Mouse (Mus musculus): ENCODE data around the gene Abcc3.
A peak's percentile ranks its signal among the peaks of the same experiment; 100 is the strongest.
"Not testable (repeated sequence)": the region's sequence is repeated elsewhere in the genome, so short reads cannot be mapped to it uniquely, and the experiment has no call there.

Gene Abcc3

DNA sequence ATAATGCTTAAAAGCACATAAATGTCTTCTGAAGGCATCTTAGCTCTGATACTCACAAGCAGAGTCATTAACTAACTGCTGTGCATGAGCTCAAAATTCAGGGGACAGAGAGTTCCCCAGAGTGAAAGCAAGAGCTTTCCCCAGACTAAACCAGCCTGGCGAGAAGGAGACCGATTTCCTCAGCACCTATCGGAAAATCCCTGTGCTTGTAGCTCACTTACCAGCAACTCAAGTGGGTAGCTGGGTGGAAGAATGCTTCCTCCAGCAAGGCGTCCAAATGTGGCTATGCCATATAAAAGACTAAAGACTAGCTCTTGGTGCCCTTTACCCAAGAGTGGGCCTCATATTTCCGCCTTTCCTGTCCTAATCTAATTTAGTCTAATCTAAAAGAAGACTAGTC is 9.9 kb upstream of the Abcc3 start:
- no peak for DNase-seq (ENCODE audit: low spot score)

DNA sequence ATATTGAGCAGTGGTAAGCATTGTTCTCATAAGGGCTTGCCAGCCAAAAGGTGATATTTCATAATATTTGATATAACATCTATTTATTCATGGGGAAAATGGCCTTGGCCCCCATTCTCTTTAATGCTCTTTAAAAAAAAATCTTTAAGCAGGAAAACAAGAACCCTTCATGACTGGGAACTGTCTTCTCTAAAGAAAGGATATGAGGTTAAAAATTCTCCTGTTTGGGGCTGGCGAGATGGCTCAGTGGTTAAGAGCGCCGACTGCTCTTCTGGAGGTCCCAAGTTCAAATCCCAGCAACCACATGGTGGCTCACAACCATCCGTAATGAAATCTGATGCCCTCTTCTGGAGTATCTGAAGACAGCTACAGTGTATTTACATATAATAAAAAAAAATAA is 9.2 kb upstream of the Abcc3 start:
- DNase-seq (ENCODE audit: low spot score): not testable (repeated sequence)

DNA sequence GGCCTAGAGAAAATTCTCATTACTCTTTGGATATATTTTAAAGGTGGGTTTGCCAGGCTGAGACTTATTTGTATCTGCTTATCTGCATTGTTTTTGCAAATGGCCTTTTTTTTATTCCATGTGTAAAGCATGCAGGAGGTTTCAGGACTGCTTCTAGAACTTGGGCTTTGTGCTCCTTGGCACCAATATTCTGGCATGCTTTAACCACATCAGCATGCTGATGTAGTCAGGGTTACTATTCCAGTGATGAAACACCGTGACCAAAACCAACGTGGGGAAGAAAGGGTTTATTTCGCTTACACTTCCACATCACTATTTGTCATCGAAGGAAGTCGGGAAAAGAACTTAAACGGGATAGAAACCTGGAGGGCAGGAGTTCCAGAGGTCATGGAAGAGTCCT is 8.2 kb upstream of the Abcc3 start:
- no peak for DNase-seq (ENCODE audit: low spot score)

DNA sequence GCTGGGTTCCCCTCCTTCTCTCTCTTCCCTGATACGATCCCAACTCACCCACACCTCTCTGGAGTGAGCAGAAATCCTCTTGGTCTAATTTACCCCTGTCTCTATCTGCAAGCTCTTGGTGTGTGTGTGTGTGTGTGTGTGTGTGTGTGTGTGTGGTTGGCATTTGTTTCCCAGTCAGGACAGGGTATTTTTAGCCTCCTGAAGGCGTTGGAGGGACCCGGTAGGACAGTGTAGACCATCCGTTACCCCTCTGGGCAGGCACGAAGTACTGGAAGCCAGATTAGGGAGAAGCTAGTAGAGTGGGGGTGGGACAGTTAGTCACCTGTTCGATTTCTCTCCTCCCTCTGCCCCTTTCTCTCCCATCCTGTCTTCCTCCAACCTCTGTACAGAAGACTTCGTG is 1.3 kb upstream of the Abcc3 start:
- no peak for DNase-seq (ENCODE audit: low spot score)

DNA sequence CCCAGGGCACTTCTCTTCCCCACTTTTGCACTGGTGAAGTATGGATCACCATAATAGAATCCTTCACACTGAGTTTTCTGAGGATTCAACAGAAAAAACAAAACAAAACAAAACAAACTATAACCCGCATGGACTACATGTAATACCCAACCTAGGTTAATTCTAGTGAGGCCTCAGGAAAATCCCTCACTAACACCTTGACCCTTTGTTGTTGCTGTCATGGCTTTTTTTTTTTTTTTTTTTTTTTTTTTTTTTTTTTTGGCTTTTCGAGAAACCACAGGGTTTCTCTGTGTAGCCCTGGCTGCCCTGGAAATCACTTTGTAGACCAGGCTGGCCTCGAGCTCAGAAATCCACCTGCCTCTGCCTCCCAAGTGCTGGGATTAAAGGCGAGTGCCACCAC is 693 bp upstream of the Abcc3 start:
- not testable (repeated sequence) for DNase-seq (ENCODE audit: low spot score)

DNA sequence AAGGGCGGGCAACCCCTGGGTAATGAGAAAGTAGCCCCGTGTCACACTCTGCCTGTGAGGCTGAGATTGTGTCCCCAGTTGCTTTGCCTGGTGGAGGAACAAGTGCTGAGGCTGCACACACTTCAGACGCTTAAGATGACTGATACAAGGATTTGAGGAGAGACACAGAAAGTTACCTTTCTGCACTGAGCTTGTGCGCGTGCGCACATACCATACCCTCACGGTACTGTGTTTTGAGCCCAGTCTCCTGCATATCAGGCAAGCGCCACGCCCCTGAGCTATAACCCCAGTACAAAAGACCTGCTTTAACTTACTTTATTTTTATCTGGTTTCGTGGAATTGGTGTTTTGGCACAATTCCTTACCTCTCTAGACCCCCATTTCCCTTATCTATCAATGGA is 1.1 kb downstream of the Abcc3 start:
- DNase-seq (ENCODE audit: low spot score): no peak

DNA sequence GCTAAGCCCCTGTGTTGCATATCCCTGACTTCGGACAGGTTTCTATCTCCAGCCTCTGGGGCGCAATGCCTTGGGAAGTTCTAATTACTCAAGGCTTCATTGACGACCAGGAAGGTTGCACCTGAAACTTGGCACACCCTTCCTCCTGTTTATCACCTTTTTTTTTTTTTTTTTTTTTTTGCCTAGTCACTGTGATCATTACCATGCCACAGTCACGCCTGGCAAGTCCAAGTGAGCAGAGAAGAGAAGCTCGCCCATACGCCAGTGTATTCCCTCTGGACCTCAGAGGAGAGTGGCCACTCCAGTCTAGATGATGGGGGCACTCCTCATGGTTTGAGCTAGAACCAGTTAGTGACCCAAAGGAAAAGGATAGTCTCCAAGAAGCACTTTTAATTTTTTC is 2.0 kb downstream of the Abcc3 start:
- DNase-seq (ENCODE audit: low spot score): no peak

DNA sequence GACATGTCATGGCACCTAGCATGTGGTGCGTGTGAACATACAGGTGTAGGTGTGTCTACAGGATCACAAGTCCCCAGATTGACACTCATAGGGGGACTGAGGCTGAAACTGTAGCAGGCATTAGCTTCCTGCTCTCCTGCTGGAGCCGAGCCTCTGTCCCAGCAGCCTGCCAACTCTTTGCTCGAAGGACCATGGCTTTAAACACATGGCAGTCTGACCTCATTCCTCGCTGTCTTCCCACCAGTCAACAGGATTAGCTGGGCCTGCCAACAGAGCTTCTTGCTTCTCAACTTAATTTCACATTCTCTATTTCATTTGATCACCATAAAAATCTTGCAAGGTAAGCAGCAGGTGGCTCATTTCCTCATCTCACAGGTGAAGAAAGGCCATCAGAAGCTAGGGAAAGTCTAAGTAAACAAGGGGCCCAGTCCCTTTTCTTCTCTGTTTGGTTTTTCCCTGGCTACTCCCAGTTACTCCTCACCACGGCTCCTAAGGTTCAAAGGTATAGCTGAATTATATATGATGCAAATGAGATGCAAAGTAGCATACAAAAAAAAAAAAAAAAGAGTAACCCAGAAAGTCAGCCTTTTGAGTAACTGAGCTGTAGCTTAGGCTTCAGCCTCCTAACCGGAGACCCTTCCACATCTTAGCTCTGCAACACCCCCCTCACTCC is 2.9 kb downstream of the Abcc3 start:
- no peak for DNase-seq (ENCODE audit: low spot score)

DNA sequence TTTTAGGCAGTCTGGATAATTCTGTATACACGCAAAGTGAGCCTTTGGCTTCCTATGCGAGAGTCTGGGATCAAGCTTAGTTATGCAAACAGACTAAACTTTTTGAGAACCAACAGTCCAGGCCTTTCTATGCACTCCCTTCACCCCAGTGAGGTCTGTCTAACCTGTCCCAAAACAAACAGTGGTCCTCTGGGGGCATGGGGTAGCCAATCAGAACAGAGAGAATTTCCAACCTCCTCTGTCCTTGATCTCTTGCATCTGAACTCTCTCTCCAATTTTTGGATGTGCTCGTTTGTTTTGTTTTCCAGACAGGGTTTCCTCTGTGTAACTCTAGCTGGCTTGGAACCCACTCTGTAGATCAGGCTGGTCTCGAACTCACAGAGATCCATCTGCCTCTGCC is 3.8 kb downstream of the Abcc3 start:
- DNase-seq (ENCODE audit: low spot score): no peak

DNA sequence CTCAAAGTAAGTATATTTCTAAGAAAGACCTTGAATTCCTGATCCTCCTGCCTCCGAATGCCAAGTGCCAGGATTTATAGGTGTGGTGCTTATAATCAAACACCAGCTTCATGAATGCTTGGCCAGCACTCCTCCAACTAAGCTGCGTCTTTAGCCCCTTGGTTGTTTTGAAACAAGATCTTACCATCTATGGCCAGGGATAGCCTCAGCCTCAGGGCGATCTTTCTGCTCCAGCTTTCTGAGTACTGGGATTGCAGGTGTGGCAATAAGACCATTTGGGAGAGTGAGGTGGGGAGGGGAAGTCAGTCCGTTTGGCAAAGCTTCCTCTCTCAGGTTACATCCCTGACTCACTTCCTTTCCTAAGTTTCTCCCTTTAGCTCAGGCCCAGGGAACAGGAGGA is 5.0 kb downstream of the Abcc3 start:
- DNase-seq (ENCODE audit: low spot score): no peak

DNA sequence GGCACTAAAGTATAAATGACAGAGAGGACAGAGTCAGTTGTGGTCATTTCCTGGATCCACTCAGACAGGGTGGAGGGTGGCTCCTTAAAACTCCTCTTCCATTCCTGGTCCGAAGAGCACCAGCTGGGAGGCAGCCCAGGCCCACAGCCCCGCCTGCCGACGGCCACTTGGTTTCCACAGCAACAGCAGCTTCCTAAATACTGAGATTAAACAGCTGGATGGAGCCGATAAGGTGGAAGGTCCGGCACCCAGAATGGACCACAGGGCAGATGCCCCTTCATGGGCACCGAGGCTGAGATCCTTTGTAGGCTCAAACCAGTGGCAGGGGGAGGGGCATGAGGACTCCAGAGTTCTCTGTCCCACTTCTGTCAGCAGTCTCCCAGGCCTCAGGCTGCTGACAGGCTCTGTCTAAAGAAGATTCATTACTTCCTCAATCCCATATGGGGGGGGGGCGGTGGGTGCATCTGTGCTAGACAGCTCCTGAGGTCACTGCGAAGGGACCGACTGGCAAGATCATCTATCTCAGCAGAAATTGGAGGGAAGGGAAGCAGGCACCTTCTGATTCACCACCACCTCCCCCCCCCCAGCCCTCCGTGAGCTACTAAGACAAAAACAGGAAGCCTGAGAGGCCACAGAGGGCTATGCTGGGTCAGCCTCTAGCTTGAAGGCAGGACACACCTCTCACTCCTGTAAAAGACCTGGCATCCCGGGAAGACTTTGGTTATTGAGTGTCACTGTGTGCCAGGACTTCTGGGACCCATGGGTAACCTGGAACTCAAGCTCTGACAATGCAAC is 6.6 kb downstream of the Abcc3 start:
- DNase-seq (ENCODE audit: low spot score): peak; percentile 68

DNA sequence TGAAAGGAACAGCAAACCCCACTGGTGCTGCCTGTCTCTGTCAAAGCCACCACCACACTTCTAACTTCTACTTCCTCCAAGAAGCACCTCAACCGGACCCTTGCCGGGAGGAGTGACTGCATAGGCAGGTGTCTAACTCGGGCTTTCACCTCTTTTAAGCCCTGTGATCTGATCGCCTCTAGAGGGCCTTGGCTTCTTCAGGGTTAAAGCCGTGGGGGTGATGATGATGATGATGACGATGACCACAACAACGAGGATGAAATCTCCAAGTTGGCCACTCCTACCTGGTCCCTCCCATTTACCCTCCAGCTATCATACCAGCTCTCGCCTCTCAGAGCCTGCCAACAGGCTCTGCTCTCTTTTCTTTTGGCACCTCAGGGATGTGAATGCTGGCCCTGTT is 13.1 kb downstream of the Abcc3 start:
- no peak for DNase-seq (ENCODE audit: low spot score)

DNA sequence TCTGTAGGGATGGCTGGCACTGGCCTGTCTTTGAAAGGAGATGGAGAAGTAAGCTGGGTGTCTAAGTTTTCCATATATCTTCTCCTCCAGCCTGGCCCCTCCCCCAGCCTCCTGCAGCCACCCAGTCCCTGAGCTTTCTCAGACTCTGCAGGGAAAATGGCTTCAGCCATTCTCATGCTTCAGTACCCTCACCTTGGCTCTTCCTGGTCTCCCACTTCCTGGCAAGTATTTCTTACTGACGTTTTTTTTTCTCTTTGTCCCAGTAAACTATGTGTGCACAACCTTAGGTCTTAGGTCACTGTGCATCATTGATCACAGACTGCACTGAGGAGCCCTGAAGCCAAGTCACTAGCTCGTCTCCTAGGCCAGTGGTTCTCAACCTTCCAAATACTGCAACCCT is 13.7 kb downstream of the Abcc3 start:
- no peak for DNase-seq (ENCODE audit: low spot score)

DNA sequence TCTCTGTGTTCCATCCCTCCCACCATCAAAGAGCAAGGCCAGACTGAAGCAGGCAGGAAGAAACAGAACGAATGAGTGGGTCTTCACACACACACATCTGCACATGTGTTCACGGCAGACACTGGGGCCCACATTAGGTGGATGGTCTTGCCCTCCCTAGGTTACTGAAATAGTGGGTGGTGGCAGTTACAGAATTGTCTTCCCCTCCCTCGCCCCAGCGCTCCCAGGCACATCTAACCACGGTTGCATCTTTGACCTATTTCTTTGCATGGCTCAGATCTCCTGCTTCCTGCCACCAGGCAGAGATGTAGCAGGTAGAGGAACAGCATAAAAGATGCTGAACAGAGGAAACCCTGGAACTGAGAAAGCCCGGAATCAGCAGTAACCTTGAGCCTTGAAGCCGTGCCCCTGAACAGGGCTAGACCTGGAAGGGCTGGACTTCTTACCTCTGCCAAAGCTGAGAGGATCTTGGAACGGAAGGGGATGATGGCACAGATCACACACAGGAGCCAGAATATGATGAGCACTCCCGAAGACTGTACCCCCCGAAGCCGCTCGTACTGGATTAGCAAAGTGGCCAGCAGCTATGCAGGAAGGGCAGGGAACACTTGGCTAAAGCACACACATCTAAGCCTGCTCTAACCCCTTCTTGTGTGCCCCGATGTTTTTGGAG is 18.4 kb downstream of the Abcc3 start:
- no peak for DNase-seq (ENCODE audit: low spot score)

DNA sequence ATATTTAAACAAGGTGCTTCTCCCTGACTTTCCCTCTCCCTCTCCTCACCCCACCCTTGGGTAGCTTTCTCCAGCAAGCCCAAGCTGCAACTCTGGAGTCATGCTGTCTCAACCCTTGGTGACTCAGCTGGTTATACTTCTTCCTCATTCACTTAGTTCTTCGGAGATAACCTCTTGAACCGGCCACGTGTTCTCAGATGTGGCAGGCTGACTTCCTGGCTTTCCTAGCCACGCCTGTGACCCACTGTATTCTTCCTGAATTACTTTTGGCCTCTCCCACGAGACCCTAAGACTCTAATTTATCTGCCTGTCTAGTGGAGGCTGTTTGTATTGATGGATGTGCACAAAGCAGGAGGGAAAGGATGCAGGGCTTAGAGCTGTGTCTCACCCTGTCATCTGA is 22.0 kb downstream of the Abcc3 start:
- DNase-seq (ENCODE audit: low spot score): no peak

DNA sequence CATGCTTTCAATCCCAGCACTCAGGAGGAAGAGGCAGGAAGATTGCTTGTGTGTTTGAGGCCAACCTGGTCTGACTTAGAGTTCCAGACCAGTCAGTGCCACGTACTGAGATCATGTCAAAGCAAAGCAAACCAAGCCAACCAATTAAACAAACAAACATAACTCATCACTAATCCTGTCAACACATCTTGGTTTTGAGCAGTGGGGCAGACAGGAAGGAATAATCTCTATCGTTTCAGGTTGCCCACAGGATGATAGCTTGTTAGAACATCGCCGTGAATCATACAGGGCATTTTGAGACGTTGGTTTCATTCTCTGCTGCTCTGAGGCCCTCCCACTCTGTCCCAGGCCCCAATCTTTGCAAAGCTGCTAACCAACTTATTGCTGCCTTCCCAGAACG is 22.8 kb downstream of the Abcc3 start:
- DNase-seq (ENCODE audit: low spot score): no peak

DNA sequence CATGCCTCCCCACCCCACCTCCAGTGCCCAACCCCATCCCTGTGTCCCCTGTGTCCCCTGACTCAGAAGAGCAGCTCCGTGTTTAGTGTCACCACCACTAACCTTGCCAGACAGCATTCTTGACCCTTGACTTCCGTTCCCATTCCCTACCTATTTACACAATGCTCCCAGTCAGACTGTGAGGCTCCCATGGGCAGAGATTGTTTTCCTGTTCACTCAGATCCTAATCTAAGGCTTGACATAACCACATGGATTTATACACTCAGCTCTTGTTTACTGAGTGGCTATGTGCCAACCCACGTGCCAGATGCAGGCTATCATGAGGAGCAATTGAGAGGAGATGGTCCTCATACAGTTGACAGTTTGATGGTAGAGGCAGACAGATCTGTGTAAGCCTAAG is 27.5 kb downstream of the Abcc3 start:
- DNase-seq (ENCODE audit: low spot score): no peak

DNA sequence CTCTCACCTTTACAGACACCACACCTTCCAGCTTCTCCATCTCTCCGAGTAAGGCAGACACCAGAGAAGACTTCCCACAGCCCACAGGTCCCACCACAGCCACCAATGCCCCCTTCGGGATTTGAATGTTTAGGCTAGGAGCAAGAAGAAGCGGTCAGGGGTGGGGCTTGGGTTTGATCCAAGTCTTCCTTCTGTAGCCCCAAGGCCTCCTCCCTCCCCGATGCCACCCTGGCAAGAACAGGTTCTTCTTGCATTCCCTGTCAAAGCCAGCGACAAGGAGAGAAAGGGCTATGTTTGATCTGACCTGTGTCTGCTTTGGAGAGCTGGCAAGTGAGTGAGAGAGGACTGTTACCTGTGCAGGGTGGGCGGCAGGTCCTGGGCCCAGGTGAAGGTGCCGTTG is 29.1 kb downstream of the Abcc3 start:
- no peak for DNase-seq (ENCODE audit: low spot score)

DNA sequence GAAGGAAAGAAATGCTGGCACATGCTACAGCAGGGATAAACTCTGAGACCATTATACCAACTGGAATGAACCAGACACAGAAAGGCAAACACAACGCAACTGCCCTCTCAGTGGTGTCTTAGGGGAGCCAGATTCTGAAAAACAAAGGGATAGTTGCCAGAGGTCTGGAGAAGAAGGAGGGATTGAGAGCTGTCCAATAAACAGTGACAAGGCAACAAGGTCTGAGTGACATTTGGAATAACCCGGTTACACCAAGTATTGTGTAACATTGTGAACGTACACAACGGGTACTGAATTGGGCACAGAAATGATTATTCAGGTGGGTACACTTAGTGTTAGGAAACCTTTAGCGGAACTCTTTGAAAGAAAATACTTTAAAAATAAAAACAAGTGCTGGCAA is 30.7 kb downstream of the Abcc3 start:
- DNase-seq (ENCODE audit: low spot score): no peak

DNA sequence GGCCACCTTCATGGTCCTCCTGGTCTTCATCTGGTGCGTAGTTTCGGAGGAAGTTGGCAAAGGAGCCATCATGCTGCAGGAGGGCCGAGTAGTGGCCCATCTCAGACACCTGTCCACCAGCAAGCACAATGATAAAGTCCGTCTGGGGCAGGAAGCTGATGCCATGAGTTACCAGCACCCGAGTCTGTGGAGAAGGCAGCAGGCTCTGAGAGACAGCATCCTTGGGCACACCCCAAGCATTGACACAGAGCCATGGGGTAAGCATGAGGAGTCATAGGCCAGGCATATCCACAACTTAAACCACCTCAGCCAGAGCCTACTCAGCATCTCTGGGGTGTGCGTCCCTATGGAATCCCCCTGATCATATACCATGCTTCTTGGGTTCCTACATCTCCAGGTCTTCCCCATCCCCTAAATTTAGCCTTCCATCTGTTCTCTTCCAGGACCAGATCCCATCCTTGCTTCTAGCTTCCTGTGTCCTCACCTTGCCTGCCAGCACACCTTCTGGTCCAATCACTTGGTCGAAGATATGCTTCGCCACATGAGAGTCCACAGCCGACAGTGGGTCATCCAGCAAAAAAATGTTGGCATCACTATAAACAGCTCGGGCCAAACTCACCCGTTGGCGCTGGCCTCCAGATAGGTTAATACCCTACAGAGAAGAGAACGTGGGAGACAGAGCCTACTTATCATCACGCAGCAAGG is 31.5 kb downstream of the Abcc3 start:
- DNase-seq (ENCODE audit: low spot score): no peak

DNA sequence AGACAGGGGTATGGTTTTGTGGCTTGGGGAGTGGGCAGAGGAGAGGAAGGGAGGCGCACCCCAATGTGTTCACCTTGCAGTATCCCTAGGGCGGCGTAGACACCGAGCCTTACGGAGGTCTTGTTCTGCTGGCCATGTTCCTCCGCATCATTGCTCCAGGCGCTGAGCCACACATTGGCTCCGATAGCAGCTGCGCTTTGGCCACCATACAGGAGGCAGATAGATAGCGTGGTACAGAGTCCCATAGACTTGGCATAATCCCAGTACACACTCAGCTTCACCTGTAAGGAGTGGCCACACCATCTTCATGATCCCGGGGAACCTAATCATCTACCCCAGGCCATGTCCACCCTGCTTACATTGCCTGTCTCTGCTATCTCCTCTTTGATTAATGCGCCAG is 33.6 kb downstream of the Abcc3 start:
- no peak for DNase-seq (ENCODE audit: low spot score)

DNA sequence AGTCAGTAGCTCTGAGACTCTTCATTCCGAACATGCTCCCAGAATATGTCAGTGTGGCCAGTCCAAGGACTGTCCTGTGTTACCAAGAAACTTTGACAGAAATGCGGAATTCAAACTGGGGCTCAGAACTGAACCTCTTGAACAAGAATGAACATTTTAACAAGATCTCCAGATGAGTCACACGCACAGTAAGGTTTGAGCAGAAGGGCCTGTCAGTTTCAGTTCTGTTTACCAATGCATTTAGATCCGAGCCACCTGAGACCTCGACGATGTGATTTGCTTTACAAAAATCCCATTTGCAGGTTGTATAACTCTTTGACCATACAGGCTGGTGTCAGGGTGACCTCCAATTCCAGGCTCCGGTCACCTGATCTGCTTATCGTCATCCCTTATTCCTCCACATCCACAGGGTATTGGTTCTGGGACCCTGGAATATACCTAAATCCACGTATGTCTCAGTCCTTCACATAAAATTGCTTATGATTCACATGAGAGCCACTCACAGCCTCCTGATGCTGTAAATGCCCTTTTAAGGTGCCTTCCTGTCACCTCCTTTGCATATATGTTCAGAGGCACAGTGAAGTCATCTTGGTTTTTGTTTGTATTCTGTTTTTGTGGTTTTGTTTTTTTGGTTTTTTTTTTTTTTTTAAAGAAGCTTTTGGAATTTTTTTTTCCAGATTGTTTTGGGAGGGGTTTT is 37.1 kb downstream of the Abcc3 start:
- DNase-seq (ENCODE audit: low spot score): no peak

Measured in retina, embryonic 14.5 days (tissue).